Mouse (Mus musculus) 3134 (cell line): ENCODE results near the gene Trim25.

ENCODE experiments used
- DNase-seq: peaks from one replicate; pipeline ENCODE4 v3.0.0-alpha.2; 2011; ENCODE audit warnings: low spot score; ENCODE audit not compliant: insufficient read length; ENCODE audit errors: extremely low read depth

The Trim25 gene

GRCm38 (mm10) chr11:89060423-89061089 lies 61.4 kb downstream of the Trim25 start:
- DNase-seq = peak; percentile 91

- DNase-seq = no peak
These were observed 62.2 kb downstream of the Trim25 start for GRCm38 (mm10) chr11:89061362-89061761.

GRCm38 (mm10) chr11:89064312-89064711 lies 65.1 kb downstream of the Trim25 start:
- no peak for DNase-seq

GRCm38 (mm10) chr11:89065297-89065696 lies 66.1 kb downstream of the Trim25 start:
- no peak for DNase-seq

- DNase-seq = no peak
These were observed 67.0 kb downstream of the Trim25 start for GRCm38 (mm10) chr11:89066126-89066525.

- no peak for DNase-seq
These were observed 67.6 kb downstream of the Trim25 start, which contains the start of gene Dgke for GRCm38 (mm10) chr11:89066750-89067149. Dgke (minus strand) TSS chr11:89066850.

GRCm38 (mm10) chr11:89067301-89067822 lies 68.2 kb downstream of the Trim25 start:
- DNase-seq = no peak

- no peak for DNase-seq
These were observed 68.8 kb downstream of the Trim25 start for GRCm38 (mm10) chr11:89067871-89068490.

GRCm38 (mm10) chr11:89068649-89069048 lies 69.5 kb downstream of the Trim25 start:
- DNase-seq = no peak

GRCm38 (mm10) chr11:89069303-89069702 lies 70.1 kb downstream of the Trim25 start:
- no peak for DNase-seq
